Mouse (Mus musculus) heart, embryonic 16.5 days (tissue): Measurements from ENCODE around the gene Kmt5a. TPM values are rescaled to one million over a fixed set of nuclear protein-coding genes. Genes with fewer than 3 reads are reported as not detected.

Source experiments
- ATAC-seq: fragments of 200-750 bp; cut with Nextera tagmentation; replicated peaks from 2 replicates; pipeline ENCODE4 v1.8.0; 2017; ENCODE audit warnings: moderate number of reproducible peaks; ENCODE audit not compliant: insufficient read depth, low FRiP score; ENCODE audit errors: extremely low read depth
- H3K27ac ChIP-seq: fragments of 300-500 bp; sonication (generic); 2 replicates; pipeline ENCODE4 v1.5.1; 2014; ENCODE audit warnings: mild to moderate bottlenecking, low read length, control low read depth, moderate library complexity
- H3K27me3 ChIP-seq: fragments of 300-500 bp; sonication (generic); 2 replicates; pipeline ENCODE4 v1.6.1; 2014; ENCODE audit warnings: low read length, mixed read lengths; ENCODE audit not compliant: control insufficient read depth, insufficient read depth
- H3K36me3 ChIP-seq: fragments of 300-500 bp; sonication (generic); 2 replicates; pipeline ENCODE4 v1.6.1; 2014; ENCODE audit not compliant: control insufficient read depth, insufficient read depth
- H3K4me1 ChIP-seq: fragments of 300-500 bp; sonication (generic); 2 replicates; pipeline ENCODE4 v1.6.1; 2014; ENCODE audit warnings: low read length, mixed read lengths; ENCODE audit not compliant: control insufficient read depth, insufficient read depth
- H3K4me2 ChIP-seq: fragments of 300-500 bp; sonication (generic); 2 replicates; pipeline ENCODE4 v1.6.1; 2014; ENCODE audit warnings: low read depth, mild to moderate bottlenecking, control low read depth, low read length
- H3K4me3 ChIP-seq: fragments of 300-500 bp; sonication (generic); 2 replicates; pipeline ENCODE4 v1.5.1; 2014; ENCODE audit warnings: mild to moderate bottlenecking, control low read depth, low read length
- H3K9ac ChIP-seq: fragments of 300-500 bp; sonication (generic); 2 replicates; pipeline ENCODE4 v1.6.1; 2014; ENCODE audit warnings: low read length, control low read depth
- H3K9me3 ChIP-seq: fragments of 300-500 bp; sonication (generic); replicated peaks from 2 replicates; pipeline ENCODE4 v1.6.1; 2016; ENCODE audit warnings: low read length; ENCODE audit not compliant: control insufficient read depth
- whole genome bisulfite sequencing: fragments of 180-500 bp; shearing (Covaris S2); extraction: QIAGEN DNeasy Blood & Tissue Kit; methylation state at CpG from one replicate; pipeline ENCODE4 v1.1.7; 2014; 5-methylcytosine and 5-hydroxymethylcytosine counted together
- polyA plus RNA-seq: library from polyadenylated mRNA; unstranded; fragments of >200 nt; fragmentation: Nextera tagmentation; extraction: Ambion mirVana; gene quantifications from 2 replicates; pipeline ENCODE4 v1.2.1, GENCODE M21; 2015

Gene Kmt5a
- polyA plus RNA-seq, 1 experiment from 2014 or later: 30.4 TPM

- WGBS: 88% methylated on average over 6 of the region's 6 CpGs
- Histone ChIP-seq H3K4me1 (no peaks in the 10 kb centered on the region), H3K4me2 (no peak overlapping the region), H3K36me3 (peaks cover 13% of the 10 kb centered on the region), H3K27me3 (no peaks in the 10 kb centered on the region), H3K4me3 (no peak overlapping the region), H3K27ac (no peak overlapping the region), H3K9me3 (no peaks in the 10 kb centered on the region), H3K9ac (no peak overlapping the region)
- no peak for ATAC-seq
Measured at GRCm38 (mm10) chr5:124469486-124469885, 29.8 kb downstream of the Kmt5a start.

GRCm38 (mm10) chr5:124470591-124471171 lies 31.0 kb downstream of the Kmt5a start:
- Histone ChIP-seq H3K4me2 (no peak overlapping the region), H3K36me3 (peaks cover 13% of the 10 kb centered on the region), H3K27me3 (no peaks in the 10 kb centered on the region), H3K4me3 (no peak overlapping the region), H3K9ac (no peak overlapping the region), H3K9me3 (no peaks in the 10 kb centered on the region), H3K4me1 (no peaks in the 10 kb centered on the region; the same call in none of the 2 replicates), H3K27ac (no peak overlapping the region)
- ATAC-seq: no peak
- WGBS: 78% methylated on average over 6 of the region's 6 CpGs

DNA sequence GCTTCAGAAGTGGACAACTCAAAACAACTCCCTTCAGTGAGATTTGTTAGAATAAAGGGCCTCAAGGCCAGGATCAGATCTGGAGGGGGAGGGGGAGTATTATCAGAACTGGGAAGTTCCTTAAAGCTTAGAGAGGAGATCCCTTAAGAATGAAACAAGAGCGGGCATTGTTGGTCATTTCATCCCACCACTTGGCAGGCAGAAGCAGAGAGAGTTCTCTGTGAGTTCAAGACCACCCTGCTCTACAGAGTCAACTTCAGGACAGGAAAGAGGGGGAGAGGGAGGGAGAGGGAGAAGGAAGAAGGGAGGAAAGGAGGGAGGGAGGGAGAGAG lies 39.1 kb downstream of the Kmt5a start:
- ATAC-seq: no peak
- peak overlapping the region; percentile 77 for H3K27ac ChIP-seq
- WGBS: 64% methylated on average over 1 of the region's 1 CpGs
- H3K4me2 ChIP-seq: peak overlapping the region; percentile 74; the same call in 1 of the 2 replicates
- no peaks in the 10 kb centered on the region for H3K27me3 ChIP-seq
- H3K4me3 ChIP-seq: no peak overlapping the region
- H3K9ac ChIP-seq: no peak overlapping the region
- peaks cover 4% of the 10 kb centered on the region for H3K4me1 ChIP-seq
- no peaks in the 10 kb centered on the region for H3K36me3 ChIP-seq
- no peaks in the 10 kb centered on the region for H3K9me3 ChIP-seq

- Histone ChIP-seq H3K4me3 (no peak overlapping the region), H3K4me1 (peaks cover 11% of the 10 kb centered on the region), H3K27me3 (no peaks in the 10 kb centered on the region), H3K36me3 (no peaks in the 10 kb centered on the region), H3K27ac (peak overlapping the region; percentile 57), H3K4me2 (no peak overlapping the region), H3K9me3 (no peaks in the 10 kb centered on the region), H3K9ac (no peak overlapping the region)
- ATAC-seq: no peak
- 54% methylated on average over 4 of the region's 4 CpGs for WGBS
Measured at GRCm38 (mm10) chr5:124480119-124480518, 40.4 kb downstream of the Kmt5a start.

DNA sequence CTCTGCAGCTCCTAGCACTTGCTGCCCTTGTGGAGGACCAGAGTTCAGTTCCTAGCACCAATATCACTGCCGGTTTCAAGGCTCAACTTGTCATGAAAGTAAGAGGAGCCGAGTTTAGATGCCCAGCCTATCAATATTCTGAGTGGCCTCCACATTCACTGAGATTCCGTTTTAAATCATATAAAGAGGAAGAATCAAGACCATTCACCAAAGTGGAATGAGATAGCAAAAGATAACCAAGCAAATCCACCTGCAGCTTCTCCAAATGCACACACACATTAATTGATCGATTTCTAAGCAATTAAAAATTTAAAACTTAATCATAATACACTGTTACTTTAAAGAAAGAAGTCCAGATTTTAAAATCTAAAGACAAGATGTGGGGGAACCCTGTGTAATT lies 42.0 kb downstream of the Kmt5a start:
- 90% methylated on average over 4 of the region's 4 CpGs for WGBS
- Histone ChIP-seq H3K4me1 (peaks cover 11% of the 10 kb centered on the region), H3K4me2 (no peak overlapping the region), H3K4me3 (no peak overlapping the region), H3K36me3 (no peaks in the 10 kb centered on the region), H3K27me3 (no peaks in the 10 kb centered on the region), H3K27ac (no peak overlapping the region), H3K9me3 (no peaks in the 10 kb centered on the region), H3K9ac (no peak overlapping the region)
- ATAC-seq: no peak

- H3K36me3 ChIP-seq: no peaks in the 10 kb centered on the region
- peak overlapping the region; percentile 88 for H3K4me2 ChIP-seq
- H3K4me1 ChIP-seq: peaks cover 11% of the 10 kb centered on the region
- no peak for ATAC-seq
- no peaks in the 10 kb centered on the region for H3K9me3 ChIP-seq
- H3K9ac ChIP-seq: peak overlapping the region; percentile 93
- WGBS: 4% methylated on average over 13 of the region's 13 CpGs
- peak overlapping the region; percentile 78 for H3K4me3 ChIP-seq
- H3K27ac ChIP-seq: peak overlapping the region; percentile 99
- H3K27me3 ChIP-seq: no peaks in the 10 kb centered on the region
Measured at GRCm38 (mm10) chr5:124482436-124482965, 42.8 kb downstream of the Kmt5a start.

GRCm38 (mm10) chr5:124482966-124483654 lies 43.4 kb downstream of the Kmt5a start, which contains the start of gene Snrnp35:
Snrnp35 (plus strand) TSS chr5:124483134.
- WGBS: under 1% methylated on average over 48 of the region's 48 CpGs
- H3K27ac ChIP-seq: peak within 1 kb of the TSS; percentile 99
- H3K27me3 ChIP-seq: no peaks in the 10 kb centered on the region
- H3K9ac ChIP-seq: peak within 1 kb of the TSS; percentile 93
- peak within 1 kb of the TSS; percentile 78 for H3K4me3 ChIP-seq
- peak within 1 kb of the TSS; percentile 88 for H3K4me2 ChIP-seq
- peaks cover 11% of the 10 kb centered on the region for H3K4me1 ChIP-seq
- peak; percentile 89 for ATAC-seq
- no peaks in the 10 kb centered on the region for H3K9me3 ChIP-seq
- no peaks in the 10 kb centered on the region for H3K36me3 ChIP-seq

- Histone ChIP-seq H3K4me2 (peak overlapping the region; percentile 88), H3K4me3 (peak overlapping the region; percentile 78), H3K9ac (peak overlapping the region; percentile 93), H3K9me3 (no peaks in the 10 kb centered on the region), H3K27me3 (no peaks in the 10 kb centered on the region), H3K36me3 (no peaks in the 10 kb centered on the region), H3K4me1 (peaks cover 7% of the 10 kb centered on the region), H3K27ac (peak overlapping the region; percentile 99)
- ATAC-seq: peak; percentile 19
- WGBS: 7% methylated on average over 15 of the region's 15 CpGs
Measured at GRCm38 (mm10) chr5:124483655-124484396, 44.1 kb downstream of the Kmt5a start.

- no peaks in the 10 kb centered on the region for H3K27me3 ChIP-seq
- no peaks in the 10 kb centered on the region for H3K36me3 ChIP-seq
- no peak overlapping the region for H3K4me3 ChIP-seq
- H3K9ac ChIP-seq: no peak overlapping the region
- H3K9me3 ChIP-seq: no peaks in the 10 kb centered on the region
- H3K4me2 ChIP-seq: no peak overlapping the region
- no peak overlapping the region; the same call in 1 of the 2 replicates for H3K27ac ChIP-seq
- ATAC-seq: no peak
- H3K4me1 ChIP-seq: peaks cover 7% of the 10 kb centered on the region
- 81% methylated on average over 5 of the region's 5 CpGs for WGBS
Measured at GRCm38 (mm10) chr5:124485654-124486053, 45.9 kb downstream of the Kmt5a start.
